Mouse (Mus musculus): ENCODE measurements around the gene Pkig. TPM values are rescaled to one million over a fixed set of nuclear protein-coding genes. Genes with fewer than 3 reads are reported as not detected.

Gene Pkig
- polyA plus RNA-seq, 1 experiment, result 138 TPM

DNA sequence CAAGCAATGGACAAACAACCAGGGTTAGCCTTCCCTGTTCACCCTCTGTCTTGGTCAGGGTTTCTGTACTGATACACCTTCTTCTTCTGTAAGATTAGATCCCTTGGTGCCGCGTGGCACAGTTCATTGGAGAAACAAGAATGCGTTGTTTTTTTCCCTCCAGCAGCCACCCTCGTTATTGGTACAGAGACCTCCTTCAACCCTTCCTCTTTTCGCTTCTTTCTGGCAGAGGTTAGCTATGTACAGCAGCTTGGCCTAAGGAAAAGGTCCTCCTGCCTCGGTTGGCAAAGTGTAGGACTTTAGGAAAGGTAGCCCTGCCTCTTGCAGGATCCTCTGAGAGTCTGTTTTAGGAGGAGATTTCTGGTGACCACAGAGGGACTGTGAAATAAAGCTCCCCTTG is 102.4 kb downstream of the Pkig start:
- TF ChIP-seq POLR2A (IDR thresholded peaks at IDR 0.05; ENCODE audit: low read depth, low read length) (no peak), CTCF (IDR thresholded peaks at IDR 0.05; ENCODE audit: extremely low read depth, insufficient read depth, insufficient read length, insufficient replicate concordance) (no peak)
- no peak overlapping the region for H3K27ac ChIP-seq (ENCODE audit: insufficient read depth, low read length)
- no peaks in the 10 kb centered on the region for H3K27me3 ChIP-seq (ENCODE audit: control insufficient read depth, insufficient read depth, low read length)
- H3K4me1 ChIP-seq (ENCODE audit: control insufficient read depth, insufficient read depth, insufficient read length), result no peaks in the 10 kb centered on the region
- H3K36me3 ChIP-seq (ENCODE audit: control insufficient read depth, insufficient read depth, low read length), result no peaks in the 10 kb centered on the region
- H3K4me3 ChIP-seq (ENCODE audit: extremely low read depth, insufficient read depth, insufficient read length), result no peak overlapping the region
- 53% methylated on average over 6 of the region's 6 CpGs for WGBS
- no peak for DNase-seq (ENCODE audit: low read depth in 1 of 2, low spot score in 2 of 2)

DNA sequence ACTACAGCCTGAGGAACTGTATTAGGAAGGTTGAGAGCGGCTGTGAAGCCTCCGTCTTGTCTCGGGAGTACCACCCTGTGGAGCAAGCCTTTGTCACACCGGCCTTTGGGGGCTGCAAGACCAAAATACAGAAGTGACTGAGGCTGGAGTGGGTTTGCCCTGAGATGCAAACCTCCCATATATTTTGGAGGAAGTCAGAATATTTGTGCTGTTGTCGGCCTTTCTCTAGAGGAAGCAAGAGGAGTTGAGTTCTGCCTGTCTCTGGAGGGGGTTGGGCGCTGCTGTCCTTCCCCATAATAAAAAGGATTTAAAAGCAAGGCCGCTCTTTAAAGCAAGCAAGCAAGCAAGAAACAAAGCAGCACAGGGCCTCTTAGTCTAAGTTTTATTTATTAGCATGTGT is 103.2 kb downstream of the Pkig start:
- no peaks in the 10 kb centered on the region for H3K36me3 ChIP-seq (ENCODE audit: control insufficient read depth, insufficient read depth, low read length)
- no peak for DNase-seq (ENCODE audit: low read depth in 1 of 2, low spot score in 2 of 2)
- H3K27ac ChIP-seq (ENCODE audit: insufficient read depth, low read length), result peak overlapping the region; percentile 23; the same call in 1 of the 2 replicates
- 47% methylated on average over 7 of the region's 7 CpGs for WGBS
- no peak for TF ChIP-seq POLR2A (IDR thresholded peaks at IDR 0.05; ENCODE audit: low read depth, low read length)
- TF ChIP-seq CTCF (IDR thresholded peaks at IDR 0.05; ENCODE audit: extremely low read depth, insufficient read depth, insufficient read length, insufficient replicate concordance), result no peak
- no peak overlapping the region for H3K4me3 ChIP-seq (ENCODE audit: extremely low read depth, insufficient read depth, insufficient read length)
- no peaks in the 10 kb centered on the region for H3K27me3 ChIP-seq (ENCODE audit: control insufficient read depth, insufficient read depth, low read length)
- H3K4me1 ChIP-seq (ENCODE audit: control insufficient read depth, insufficient read depth, insufficient read length), result no peaks in the 10 kb centered on the region

DNA sequence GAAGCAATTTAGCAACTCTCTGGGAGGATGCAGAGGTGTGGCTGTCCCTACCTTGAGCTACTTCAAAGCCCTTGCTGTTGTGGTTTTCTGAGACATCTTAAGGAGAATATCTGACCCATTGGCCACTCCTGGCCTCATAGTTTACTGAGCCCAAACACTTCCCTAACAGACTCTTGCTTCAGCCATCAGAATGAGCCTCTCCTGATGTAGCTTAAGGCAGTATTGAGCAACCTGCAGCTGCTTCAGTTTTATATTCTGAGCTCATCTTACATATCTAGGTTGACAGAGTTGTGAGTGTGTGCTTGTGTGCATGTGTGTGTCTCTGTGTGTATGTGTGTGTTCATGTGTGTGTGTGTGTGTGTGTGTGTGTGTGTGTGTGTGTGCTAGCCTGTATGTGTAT is 108.1 kb downstream of the Pkig start:
- H3K4me3 ChIP-seq (ENCODE audit: extremely low read depth, insufficient read depth, insufficient read length), result no peak overlapping the region
- no peaks in the 10 kb centered on the region for H3K27me3 ChIP-seq (ENCODE audit: control insufficient read depth, insufficient read depth, low read length)
- H3K4me1 ChIP-seq (ENCODE audit: control insufficient read depth, insufficient read depth, insufficient read length), result no peaks in the 10 kb centered on the region
- no peak for DNase-seq (ENCODE audit: low read depth in 1 of 2, low spot score in 2 of 2)
- no peaks in the 10 kb centered on the region for H3K36me3 ChIP-seq (ENCODE audit: control insufficient read depth, insufficient read depth, low read length)
- no peak overlapping the region for H3K27ac ChIP-seq (ENCODE audit: insufficient read depth, low read length)
- TF ChIP-seq POLR2A (IDR thresholded peaks at IDR 0.05; ENCODE audit: low read depth, low read length) (no peak), CTCF (IDR thresholded peaks at IDR 0.05; ENCODE audit: extremely low read depth, insufficient read depth, insufficient read length, insufficient replicate concordance) (no peak)

DNA sequence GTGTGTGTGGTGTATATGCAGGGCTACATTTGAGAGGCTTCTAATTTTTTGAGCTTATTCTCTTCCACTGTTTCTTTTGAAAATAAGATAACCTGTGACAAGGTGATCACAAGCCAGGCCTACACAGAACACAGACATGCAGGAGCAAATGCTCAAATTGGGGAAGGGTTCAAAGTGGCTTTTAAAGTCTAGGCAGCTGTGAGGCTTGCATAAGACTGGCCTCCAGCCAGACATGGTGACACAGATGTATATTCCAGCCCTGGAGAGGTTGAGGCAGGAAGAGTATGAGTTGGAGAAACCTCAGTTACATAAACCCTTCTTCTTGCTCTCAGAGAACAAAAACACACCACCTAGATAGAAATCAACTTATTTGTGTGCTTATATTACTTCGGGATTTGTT is 108.7 kb downstream of the Pkig start:
- 41% methylated on average over 1 of the region's 1 CpGs for WGBS
- Histone ChIP-seq H3K4me1 (ENCODE audit: control insufficient read depth, insufficient read depth, insufficient read length) (no peaks in the 10 kb centered on the region), H3K4me3 (ENCODE audit: extremely low read depth, insufficient read depth, insufficient read length) (no peak overlapping the region), H3K36me3 (ENCODE audit: control insufficient read depth, insufficient read depth, low read length) (no peaks in the 10 kb centered on the region), H3K27ac (ENCODE audit: insufficient read depth, low read length) (no peak overlapping the region), H3K27me3 (ENCODE audit: control insufficient read depth, insufficient read depth, low read length) (no peaks in the 10 kb centered on the region)
- no peak for TF ChIP-seq POLR2A (IDR thresholded peaks at IDR 0.05; ENCODE audit: low read depth, low read length)
- TF ChIP-seq CTCF (IDR thresholded peaks at IDR 0.05; ENCODE audit: extremely low read depth, insufficient read depth, insufficient read length, insufficient replicate concordance), result no peak
- DNase-seq (ENCODE audit: low read depth in 1 of 2, low spot score in 2 of 2), result no peak

DNA sequence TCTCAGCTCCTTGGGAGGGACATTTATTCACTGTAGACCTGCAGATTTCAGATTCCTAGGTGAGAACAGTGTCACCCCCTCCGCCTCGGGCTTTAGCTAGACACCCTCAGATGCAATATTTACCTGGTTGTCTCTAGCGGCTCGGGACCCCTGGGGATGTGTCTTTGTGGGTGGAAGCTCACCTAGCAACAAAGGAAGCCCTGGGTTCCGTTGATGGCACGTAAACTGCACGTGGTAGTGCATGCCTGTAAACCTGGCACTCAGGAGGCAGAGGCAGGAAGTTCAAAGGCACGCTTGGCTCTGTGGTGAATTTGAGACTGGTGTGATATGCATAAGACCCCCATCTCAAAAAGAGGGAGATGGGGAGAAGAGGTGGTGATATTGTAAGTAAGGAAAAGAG is 112.5 kb downstream of the Pkig start:
- H3K36me3 ChIP-seq (ENCODE audit: control insufficient read depth, insufficient read depth, low read length), result no peaks in the 10 kb centered on the region
- no peaks in the 10 kb centered on the region for H3K27me3 ChIP-seq (ENCODE audit: control insufficient read depth, insufficient read depth, low read length)
- no peaks in the 10 kb centered on the region for H3K4me1 ChIP-seq (ENCODE audit: control insufficient read depth, insufficient read depth, insufficient read length)
- WGBS, result 85% methylated on average over 8 of the region's 8 CpGs
- DNase-seq (ENCODE audit: low read depth in 1 of 2, low spot score in 2 of 2), result no peak
- no peak overlapping the region for H3K27ac ChIP-seq (ENCODE audit: insufficient read depth, low read length)
- TF ChIP-seq CTCF (IDR thresholded peaks at IDR 0.05; ENCODE audit: extremely low read depth, insufficient read depth, insufficient read length, insufficient replicate concordance), result no peak
- TF ChIP-seq POLR2A (IDR thresholded peaks at IDR 0.05; ENCODE audit: low read depth, low read length), result no peak
- no peak overlapping the region for H3K4me3 ChIP-seq (ENCODE audit: extremely low read depth, insufficient read depth, insufficient read length)

Other genes with a start within 250 kb of the Pkig start
- 8.3 and 9.0 TPM in 2 replicates for gene Oser1, start 233.7 kb upstream of the Pkig start, polyA plus RNA-seq (2012; rRNA removed)
- 0.14 and 0.19 TPM in 2 replicates for gene Gdap1l1, start 219.9 kb upstream of the Pkig start, polyA plus RNA-seq (2012; rRNA removed)
- 3.7 and 4.1 TPM in 2 replicates for gene Fitm2, start 185.8 kb upstream of the Pkig start, polyA plus RNA-seq (2012; rRNA removed)
- gene R3hdml, start 166.1 kb upstream of the Pkig start, polyA plus RNA-seq (2012; rRNA removed), result not detected in 2 replicates
- 0.22 and 0.59 TPM in 2 replicates for gene Hnf4a, start 151.6 kb upstream of the Pkig start, polyA plus RNA-seq (2012; rRNA removed)
- gene Ttpal, start 56.1 kb upstream of the Pkig start, polyA plus RNA-seq (2012; rRNA removed), result 57.9 and 67.7 TPM in 2 replicates
- 400 and 443 TPM in 2 replicates for gene Serinc3, start 13.3 kb upstream of the Pkig start, polyA plus RNA-seq (2012; rRNA removed)
- gene Ada, start 91.9 kb downstream of the Pkig start, polyA plus RNA-seq (2012; rRNA removed), result 4.3 and 4.5 TPM in 2 replicates
- 3.1 and 4.8 TPM in 2 replicates for gene Ccn5, start 162.5 kb downstream of the Pkig start, polyA plus RNA-seq (2012; rRNA removed)
- gene Kcnk15, start 195.3 kb downstream of the Pkig start, polyA plus RNA-seq (2012; rRNA removed), result not detected in 2 replicates